Mouse (Mus musculus): ENCODE data around the gene Fbxw7. TPM values are rescaled to one million over a fixed set of nuclear protein-coding genes. Genes with fewer than 3 reads are reported as not detected.

Gene Fbxw7
- polyA plus RNA-seq, 1 experiment from 2014 or later = 39.3 TPM

DNA sequence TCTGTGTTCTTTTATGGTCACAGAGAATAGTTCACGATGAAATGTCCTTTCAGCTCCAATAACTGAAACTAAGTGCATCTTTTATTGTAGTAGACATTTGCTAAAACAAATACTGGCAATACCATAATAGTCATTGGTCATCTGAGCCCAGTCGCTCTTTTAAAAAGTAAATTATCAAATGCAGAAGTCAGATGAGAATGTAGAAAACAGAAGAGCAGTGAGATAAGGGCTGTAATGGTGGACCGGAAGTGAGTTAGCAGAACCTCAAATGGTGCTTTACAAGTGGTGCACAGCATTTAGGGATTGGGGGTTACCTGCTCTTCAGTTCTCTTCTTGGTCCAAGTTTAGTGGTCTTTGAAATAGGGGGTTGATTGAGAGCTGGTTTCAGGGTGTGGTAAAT lies 129.9 kb downstream of the Fbxw7 start:
- no peak for ATAC-seq
- WGBS = 93% methylated on average over 3 of the region's 3 CpGs

DNA sequence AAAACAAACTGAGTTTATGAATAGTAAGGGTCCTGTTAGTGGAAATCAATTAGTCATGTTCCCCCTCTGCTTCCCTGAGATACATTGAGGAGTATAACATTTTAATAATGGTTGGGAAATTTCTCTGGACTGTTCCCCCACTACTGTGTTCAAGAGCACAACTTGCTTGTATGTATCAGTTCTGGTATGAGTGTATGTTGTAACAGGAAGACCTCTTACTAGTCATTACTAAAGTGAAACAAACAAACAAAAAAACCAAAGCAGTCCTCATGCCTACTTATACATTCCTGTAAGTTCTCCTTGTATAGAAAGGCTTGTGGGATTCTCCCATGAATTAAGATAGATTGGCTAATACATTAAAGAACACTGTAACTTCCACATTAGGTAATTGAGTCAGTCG lies 131.3 kb downstream of the Fbxw7 start:
- H3K4me3 ChIP-seq (ENCODE audit: low read length) = no peak overlapping the region
- 90% methylated on average over 1 of the region's 1 CpGs for WGBS

More for the DNA sequence above, 129.9 kb downstream of the Fbxw7 start:
- no peak overlapping the region for H3K4me3 ChIP-seq (ENCODE audit: low read length)
- H3K27ac ChIP-seq (ENCODE audit: low read depth, low read length) = no peak overlapping the region
- H3K4me2 ChIP-seq (ENCODE audit: low read length) = no peak overlapping the region
- no peak overlapping the region for H3K9ac ChIP-seq (ENCODE audit: low read depth, low read length)
- H3K4me1 ChIP-seq (ENCODE audit: control insufficient read depth, insufficient read depth, low read depth, low read length) = no peaks in the 10 kb centered on the region
- no peaks in the 10 kb centered on the region for H3K36me3 ChIP-seq (ENCODE audit: control insufficient read depth, insufficient read depth, low read length)
- H3K9me3 ChIP-seq (ENCODE audit: control insufficient read depth, low read length) = no peaks in the 10 kb centered on the region
- H3K27me3 ChIP-seq (replicated peaks; ENCODE audit: control insufficient read depth, insufficient read depth, low read length) = no peaks in the 10 kb centered on the region

DNA sequence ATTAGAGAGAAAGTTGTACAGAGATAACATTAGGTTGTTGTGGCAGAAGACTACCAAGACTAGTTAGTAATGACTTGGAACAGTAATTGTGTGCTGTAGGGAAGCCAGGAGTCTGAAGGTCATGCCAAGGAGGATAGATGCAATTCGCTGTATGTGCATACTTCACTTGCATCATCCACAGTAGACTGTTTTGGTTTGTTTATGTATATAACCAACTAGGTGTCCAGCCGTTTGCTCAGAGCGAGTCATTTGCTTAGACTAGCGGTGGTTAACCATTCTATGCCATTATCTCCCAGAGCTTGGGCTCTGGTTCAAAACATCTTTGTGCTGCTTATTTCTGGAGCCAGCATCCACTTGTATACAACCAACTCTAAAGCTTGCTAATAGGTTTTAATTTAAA lies 134.3 kb downstream of the Fbxw7 start:
- WGBS = 95% methylated on average over 4 of the region's 4 CpGs
- Histone ChIP-seq H3K9ac (ENCODE audit: low read depth, low read length) (no peak overlapping the region), H3K4me3 (ENCODE audit: low read length) (no peak overlapping the region), H3K27ac (ENCODE audit: low read depth, low read length) (no peak overlapping the region), H3K4me2 (ENCODE audit: low read length) (no peak overlapping the region), H3K4me1 (ENCODE audit: control insufficient read depth, insufficient read depth, low read depth, low read length) (peaks cover 2% of the 10 kb centered on the region), H3K36me3 (ENCODE audit: control insufficient read depth, insufficient read depth, low read length) (no peaks in the 10 kb centered on the region), H3K27me3 (replicated peaks; ENCODE audit: control insufficient read depth, insufficient read depth, low read length) (no peaks in the 10 kb centered on the region), H3K9me3 (ENCODE audit: control insufficient read depth, low read length) (no peaks in the 10 kb centered on the region)
- ATAC-seq = no peak

More for the DNA sequence above, 131.3 kb downstream of the Fbxw7 start:
- Histone ChIP-seq H3K9ac (ENCODE audit: low read depth, low read length) (no peak overlapping the region), H3K4me1 (ENCODE audit: control insufficient read depth, insufficient read depth, low read depth, low read length) (no peaks in the 10 kb centered on the region), H3K9me3 (ENCODE audit: control insufficient read depth, low read length) (no peaks in the 10 kb centered on the region), H3K36me3 (ENCODE audit: control insufficient read depth, insufficient read depth, low read length) (no peaks in the 10 kb centered on the region), H3K27ac (ENCODE audit: low read depth, low read length) (no peak overlapping the region), H3K4me2 (ENCODE audit: low read length) (no peak overlapping the region), H3K27me3 (replicated peaks; ENCODE audit: control insufficient read depth, insufficient read depth, low read length) (no peaks in the 10 kb centered on the region)
- ATAC-seq = no peak

GRCm38 (mm10) chr3:84951698-84952097 lies 136.6 kb downstream of the Fbxw7 start:
- Histone ChIP-seq H3K4me3 (ENCODE audit: low read length) (peak overlapping the region; percentile 51), H3K27me3 (replicated peaks; ENCODE audit: control insufficient read depth, insufficient read depth, low read length) (no peaks in the 10 kb centered on the region), H3K4me2 (ENCODE audit: low read length) (peak overlapping the region; percentile 64), H3K27ac (ENCODE audit: low read depth, low read length) (peak overlapping the region; percentile 82), H3K9ac (ENCODE audit: low read depth, low read length) (peak overlapping the region; percentile 60), H3K9me3 (ENCODE audit: control insufficient read depth, low read length) (no peaks in the 10 kb centered on the region), H3K36me3 (ENCODE audit: control insufficient read depth, insufficient read depth, low read length) (no peaks in the 10 kb centered on the region), H3K4me1 (ENCODE audit: control insufficient read depth, insufficient read depth, low read depth, low read length) (peaks cover 2% of the 10 kb centered on the region)
- WGBS = 26% methylated on average over 2 of the region's 2 CpGs
- peak; percentile 66; the same call in 1 of the 2 replicates for ATAC-seq

- H3K27ac ChIP-seq (ENCODE audit: low read depth, low read length) = peak overlapping the region; percentile 82
- H3K4me1 ChIP-seq (ENCODE audit: control insufficient read depth, insufficient read depth, low read depth, low read length) = peaks cover 2% of the 10 kb centered on the region
- H3K4me2 ChIP-seq (ENCODE audit: low read length) = peak overlapping the region; percentile 64
- H3K4me3 ChIP-seq (ENCODE audit: low read length) = peak overlapping the region; percentile 51
- ATAC-seq = peak; percentile 98
- H3K9me3 ChIP-seq (ENCODE audit: control insufficient read depth, low read length) = no peaks in the 10 kb centered on the region
- no peaks in the 10 kb centered on the region for H3K36me3 ChIP-seq (ENCODE audit: control insufficient read depth, insufficient read depth, low read length)
- no peaks in the 10 kb centered on the region for H3K27me3 ChIP-seq (replicated peaks; ENCODE audit: control insufficient read depth, insufficient read depth, low read length)
- H3K9ac ChIP-seq (ENCODE audit: low read depth, low read length) = peak overlapping the region; percentile 60
- 10% methylated on average over 13 of the region's 13 CpGs for WGBS
Observed at GRCm38 (mm10) chr3:84952135-84952534, 137.1 kb downstream of the Fbxw7 start.

- Histone ChIP-seq H3K4me2 (ENCODE audit: low read length) (peak overlapping the region; percentile 64), H3K4me1 (ENCODE audit: control insufficient read depth, insufficient read depth, low read depth, low read length) (peaks cover 2% of the 10 kb centered on the region), H3K36me3 (ENCODE audit: control insufficient read depth, insufficient read depth, low read length) (no peaks in the 10 kb centered on the region), H3K27me3 (replicated peaks; ENCODE audit: control insufficient read depth, insufficient read depth, low read length) (no peaks in the 10 kb centered on the region), H3K27ac (ENCODE audit: low read depth, low read length) (peak overlapping the region; percentile 82), H3K9ac (ENCODE audit: low read depth, low read length) (peak overlapping the region; percentile 60), H3K9me3 (ENCODE audit: control insufficient read depth, low read length) (no peaks in the 10 kb centered on the region), H3K4me3 (ENCODE audit: low read length) (peak overlapping the region; percentile 51)
- WGBS = 30% methylated on average over 7 of the region's 7 CpGs
- ATAC-seq = 0 out of 2 replicates have a peak, but pooled peaks have one; percentile 10
Observed at GRCm38 (mm10) chr3:84952585-84953187, 137.6 kb downstream of the Fbxw7 start.

- Histone ChIP-seq H3K9ac (ENCODE audit: low read depth, low read length) (no peak overlapping the region), H3K4me2 (ENCODE audit: low read length) (peak overlapping the region; percentile 37), H3K27ac (ENCODE audit: low read depth, low read length) (no peak overlapping the region), H3K4me3 (ENCODE audit: low read length) (peak overlapping the region; percentile 19), H3K36me3 (ENCODE audit: control insufficient read depth, insufficient read depth, low read length) (no peaks in the 10 kb centered on the region; the same call in 1 of the 2 replicates), H3K27me3 (replicated peaks; ENCODE audit: control insufficient read depth, insufficient read depth, low read length) (no peaks in the 10 kb centered on the region), H3K4me1 (ENCODE audit: control insufficient read depth, insufficient read depth, low read depth, low read length) (peaks cover 2% of the 10 kb centered on the region), H3K9me3 (ENCODE audit: control insufficient read depth, low read length) (no peaks in the 10 kb centered on the region)
- no peak for ATAC-seq
- 54% methylated on average over 8 of the region's 8 CpGs for WGBS
Observed at GRCm38 (mm10) chr3:84955011-84955775, 140.1 kb downstream of the Fbxw7 start.

DNA sequence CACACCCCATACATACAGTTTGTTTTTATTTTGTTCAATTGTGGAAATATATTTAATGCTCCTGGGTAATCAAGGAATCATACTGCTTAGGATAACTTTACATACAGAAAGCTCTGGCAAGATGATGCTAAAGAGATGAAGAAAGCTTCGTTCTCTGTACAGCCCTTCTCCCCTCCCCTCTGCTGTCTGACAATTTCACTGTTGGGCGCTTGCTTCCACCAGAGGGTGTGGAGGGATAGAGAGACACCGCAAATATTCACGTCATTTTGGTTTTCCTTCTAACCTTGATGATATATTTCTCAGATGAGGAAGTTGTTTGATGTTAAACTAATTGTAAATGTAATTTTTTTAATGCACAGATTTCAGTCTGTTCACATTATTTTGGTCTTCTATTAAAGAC lies 140.8 kb downstream of the Fbxw7 start:
- 40% methylated on average over 4 of the region's 4 CpGs for WGBS
- H3K4me1 ChIP-seq (ENCODE audit: control insufficient read depth, insufficient read depth, low read depth, low read length) = peaks cover 2% of the 10 kb centered on the region
- H3K9me3 ChIP-seq (ENCODE audit: control insufficient read depth, low read length) = no peaks in the 10 kb centered on the region
- no peak overlapping the region for H3K4me3 ChIP-seq (ENCODE audit: low read length)
- H3K27ac ChIP-seq (ENCODE audit: low read depth, low read length) = no peak overlapping the region
- no peaks in the 10 kb centered on the region for H3K27me3 ChIP-seq (replicated peaks; ENCODE audit: control insufficient read depth, insufficient read depth, low read length)
- no peaks in the 10 kb centered on the region; the same call in 1 of the 2 replicates for H3K36me3 ChIP-seq (ENCODE audit: control insufficient read depth, insufficient read depth, low read length)
- no peak for ATAC-seq
- no peak overlapping the region for H3K4me2 ChIP-seq (ENCODE audit: low read length)
- no peak overlapping the region for H3K9ac ChIP-seq (ENCODE audit: low read depth, low read length)

DNA sequence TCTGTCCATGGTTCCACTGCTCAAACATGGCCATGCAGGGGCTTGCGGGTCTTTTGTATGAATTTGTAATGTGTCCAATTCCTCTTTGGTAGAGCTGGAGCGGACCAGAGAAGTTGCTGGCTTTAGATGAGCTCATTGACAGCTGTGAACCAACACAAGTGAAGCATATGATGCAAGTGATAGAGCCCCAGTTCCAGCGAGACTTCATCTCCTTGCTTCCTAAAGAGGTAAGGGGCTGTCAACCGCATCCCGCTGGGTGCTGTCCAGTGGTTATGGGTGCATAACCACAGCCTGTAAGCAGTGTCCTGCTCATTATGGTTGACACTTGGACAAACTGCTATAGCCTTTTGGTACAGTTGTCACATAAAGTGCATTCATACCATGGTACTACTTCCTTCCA lies 150.1 kb downstream of the Fbxw7 start:
- Histone ChIP-seq H3K9ac (ENCODE audit: low read depth, low read length) (no peak overlapping the region), H3K9me3 (ENCODE audit: control insufficient read depth, low read length) (no peaks in the 10 kb centered on the region), H3K36me3 (ENCODE audit: control insufficient read depth, insufficient read depth, low read length) (peaks cover 7% of the 10 kb centered on the region; the same call in 1 of the 2 replicates), H3K4me2 (ENCODE audit: low read length) (no peak overlapping the region), H3K27ac (ENCODE audit: low read depth, low read length) (no peak overlapping the region), H3K4me3 (ENCODE audit: low read length) (no peak overlapping the region), H3K4me1 (ENCODE audit: control insufficient read depth, insufficient read depth, low read depth, low read length) (no peaks in the 10 kb centered on the region), H3K27me3 (replicated peaks; ENCODE audit: control insufficient read depth, insufficient read depth, low read length) (no peaks in the 10 kb centered on the region)
- WGBS = 89% methylated on average over 5 of the region's 5 CpGs
- ATAC-seq = no peak

Data from hindbrain, embryonic 16.5 days (tissue).